Mouse (Mus musculus) left cerebral cortex, postnatal 36 days (tissue): Measurements from ENCODE around the gene Cbfa2t3. TPM values are rescaled to one million over a fixed set of nuclear protein-coding genes. Genes with fewer than 3 reads are reported as not detected.

Experiments
- DNase-seq, 2 experiments: peaks; one replicate each; pipeline ENCODE4 v3.0.0; 2021 to 2022; ENCODE audit warnings: low spot score in 2 of 2, mixed read lengths in 1 of 2
- intact Hi-C: fragments of 180-260 bp; cut with DNase I; formaldehyde crosslinking; loops from one replicate; pipeline ENCODE4 v1.15.1; 2025
- total RNA-seq, 2 experiments: library from RNA; stranded (reverse); gene quantifications; 2 replicates each; pipeline ENCODE4 v1.2.3; 2021

Cbfa2t3 gene
- total RNA-seq: 10 to 100 TPM; 26.2 to 37.5 TPM

DNA sequence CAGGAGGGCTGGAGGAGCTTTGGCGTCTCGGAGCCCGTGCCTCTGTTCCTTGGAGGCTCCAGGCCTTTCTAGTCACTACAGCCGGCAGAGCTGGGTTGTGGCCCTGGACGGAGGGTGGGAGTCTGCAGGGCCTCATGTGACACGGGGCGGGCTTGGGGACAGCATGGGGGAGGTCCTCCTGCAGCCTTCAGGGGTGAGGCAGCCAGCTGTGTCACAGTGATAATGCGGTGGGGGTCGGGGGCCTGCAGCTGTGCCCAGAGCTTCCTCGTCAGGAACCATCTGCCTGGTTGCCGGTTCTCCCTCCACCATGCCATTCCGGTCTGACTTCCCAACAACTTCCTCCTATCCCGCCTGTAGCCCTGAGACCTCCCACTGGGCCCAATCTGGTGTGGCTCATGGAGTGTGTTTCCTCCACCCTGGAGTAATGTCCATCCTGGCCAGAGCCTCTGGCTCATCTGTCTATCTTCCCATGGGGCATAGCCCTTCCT is at the start of gene Cbfa2t3:
TSS of gene Cbfa2t3 (minus strand) at position 105 of the 488 bp plus-strand sequence.
- DNase-seq: no peak
- intact Hi-C loops: no loop called here

DNA sequence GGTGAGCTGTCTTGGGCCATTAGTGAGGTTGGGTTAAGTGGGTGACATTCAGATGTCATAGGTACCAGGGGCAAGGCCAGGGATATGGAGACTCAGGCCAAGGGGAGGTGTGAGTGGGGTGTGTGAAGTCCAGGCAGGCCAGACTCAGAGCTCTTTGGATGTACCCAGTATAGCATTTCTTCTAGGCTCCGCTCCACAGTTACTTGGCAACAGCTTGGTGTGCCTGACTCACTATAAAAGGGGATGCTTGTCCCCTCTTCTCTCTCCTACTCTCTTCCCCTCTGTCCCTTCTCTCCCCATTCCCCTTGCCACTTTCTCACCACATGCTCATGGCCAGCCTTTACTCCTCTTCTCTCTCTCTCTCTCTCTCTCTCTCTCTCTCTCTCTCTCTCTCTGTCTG is 48.9 kb upstream of the Cbfa2t3 start:
- intact Hi-C loops: no loop called here
- no peak for DNase-seq

DNA sequence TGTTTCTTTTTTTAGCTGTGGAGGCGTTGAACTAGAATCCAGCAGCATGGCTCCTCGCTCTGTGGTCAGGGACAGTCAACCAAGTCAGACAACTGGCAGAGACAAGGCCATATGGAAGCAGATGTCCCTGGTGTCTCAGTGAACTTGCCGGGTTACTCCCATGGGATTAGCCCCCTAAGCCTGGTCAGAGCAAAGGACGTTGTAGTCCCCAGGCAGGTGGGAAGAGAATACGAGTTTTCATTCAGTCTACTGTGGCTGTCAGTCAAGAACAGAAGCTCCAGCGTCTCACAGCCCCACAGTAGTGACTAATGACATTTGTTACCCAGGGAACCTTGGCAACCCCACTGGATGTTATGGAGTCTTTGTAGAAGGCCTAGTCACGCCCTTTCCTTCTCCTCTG is 47.5 kb upstream of the Cbfa2t3 start:
- intact Hi-C loops: no loop called here
- no peak for DNase-seq

- intact Hi-C loops: no loop called here
- no peak for DNase-seq
These were observed 46.9 kb upstream of the Cbfa2t3 start for GRCm38 (mm10) chr8:122745750-122746275.

DNA sequence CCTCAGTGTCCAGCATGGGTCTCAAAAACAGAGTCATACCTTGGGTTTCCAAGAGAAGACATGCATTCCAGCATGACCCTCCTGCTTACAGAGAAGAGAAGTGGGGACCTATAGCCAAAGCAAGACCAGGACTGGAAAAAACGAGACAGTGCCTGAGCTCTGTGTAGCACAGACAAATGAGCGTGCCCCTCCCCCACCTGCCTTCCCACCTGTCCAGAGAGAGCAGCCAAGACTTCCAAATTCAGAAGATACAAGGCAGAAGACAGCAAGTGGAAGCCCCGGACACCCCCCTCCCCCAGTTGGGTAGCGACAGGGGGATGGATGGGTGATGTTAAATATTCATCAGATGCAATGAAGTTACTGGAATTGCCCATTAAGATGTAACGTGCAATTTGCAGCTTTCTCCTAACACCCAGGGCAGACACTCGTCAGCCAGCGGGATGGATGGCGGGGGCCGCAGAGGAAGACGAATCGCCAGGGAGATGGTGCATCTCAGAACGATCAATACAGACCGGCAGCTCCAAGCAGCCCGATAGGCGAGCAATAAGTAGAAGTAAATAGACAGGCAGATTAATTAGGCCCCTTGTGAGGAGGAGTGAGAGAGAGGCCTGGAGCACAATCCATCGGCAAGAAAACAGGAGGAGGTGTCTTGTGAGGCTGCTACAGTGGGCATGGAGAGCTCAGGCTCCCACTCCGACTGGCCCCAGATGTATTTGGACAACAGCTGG is 46.3 kb upstream of the Cbfa2t3 start:
- intact Hi-C loops: no loop called here
- DNase-seq: no peak

- intact Hi-C loops: no loop called here
- no peak for DNase-seq
These were observed 43.6 kb upstream of the Cbfa2t3 start for GRCm38 (mm10) chr8:122742471-122742870.

DNA sequence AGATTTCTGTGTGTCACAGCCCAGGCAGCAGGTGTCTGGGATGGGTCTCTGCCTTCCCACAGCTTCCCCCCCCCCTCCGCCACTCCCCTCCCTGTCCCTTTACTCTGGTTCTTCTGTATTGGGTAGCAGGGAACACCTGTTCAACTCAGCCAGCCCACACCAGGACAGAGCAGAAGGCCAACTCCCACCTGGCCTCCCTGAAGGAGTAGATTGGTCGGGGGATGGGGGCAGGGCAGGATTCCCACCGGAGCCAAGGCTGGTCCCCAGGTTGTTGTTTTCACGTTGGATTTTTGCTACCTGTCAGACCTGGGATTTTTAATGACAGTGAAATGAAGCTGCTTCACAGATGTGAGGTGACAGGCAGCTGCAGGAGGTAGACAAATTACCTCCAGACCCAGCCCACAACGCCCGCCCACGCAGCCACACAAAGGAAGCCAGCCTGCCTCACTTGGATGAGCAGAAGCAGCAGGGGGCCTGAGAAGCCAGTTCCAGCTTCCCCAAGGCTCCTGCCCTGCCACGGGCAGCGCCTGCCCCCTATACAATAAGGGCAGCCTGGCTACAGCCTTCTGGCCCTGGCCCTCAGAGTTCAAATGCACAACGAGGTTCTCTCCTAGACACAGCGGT is 40.3 kb upstream of the Cbfa2t3 start:
- no peak for DNase-seq
- intact Hi-C loops: no loop called here

DNA sequence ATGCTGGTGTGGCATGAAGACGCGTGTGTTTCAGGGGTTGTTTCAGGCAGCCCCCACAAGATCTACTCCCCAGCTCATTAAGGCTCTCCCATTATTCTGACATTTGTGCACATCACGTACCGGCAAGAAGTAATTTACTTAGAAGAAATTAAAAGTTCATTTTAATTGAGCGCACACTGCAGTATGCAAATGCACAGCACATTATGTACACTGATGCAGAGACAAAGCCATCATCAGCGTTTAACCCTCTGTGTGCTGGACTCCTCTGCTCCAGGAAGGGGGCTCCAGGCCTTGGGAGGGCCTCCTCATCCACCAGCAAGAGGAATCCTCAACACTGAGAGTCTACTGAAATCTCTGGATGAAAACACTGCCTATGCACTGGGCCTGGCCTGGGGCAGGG is 39.0 kb upstream of the Cbfa2t3 start:
- intact Hi-C loops: no loop called here

GRCm38 (mm10) chr8:122737071-122737470 is 38.2 kb upstream of the Cbfa2t3 start:
- no peak for DNase-seq

More for the DNA sequence above, 39.0 kb upstream of the Cbfa2t3 start:
- no peak for DNase-seq

DNA sequence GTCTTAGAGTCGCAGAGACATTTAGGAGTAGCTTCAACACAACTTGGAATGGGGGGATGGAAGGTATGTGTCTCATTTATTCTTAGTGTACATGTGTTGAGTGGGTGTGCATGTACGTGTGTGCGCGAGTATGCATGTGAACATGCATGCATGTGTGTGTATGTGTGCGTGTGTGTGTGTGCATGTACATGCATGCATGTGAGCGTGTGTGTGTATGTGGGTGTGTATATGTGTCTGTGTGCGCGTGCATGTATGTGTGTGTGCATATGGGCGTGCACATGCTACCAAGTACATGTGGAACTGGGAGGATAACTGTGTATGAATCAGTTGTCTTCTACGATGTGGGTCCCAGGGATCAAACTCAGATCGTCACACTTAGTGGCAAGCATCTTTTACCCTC is 37.7 kb upstream of the Cbfa2t3 start:
- intact Hi-C loops: no loop called here
- DNase-seq: no peak

More at GRCm38 (mm10) chr8:122737071-122737470, 38.2 kb upstream of the Cbfa2t3 start:
- intact Hi-C loops: no loop called here

DNA sequence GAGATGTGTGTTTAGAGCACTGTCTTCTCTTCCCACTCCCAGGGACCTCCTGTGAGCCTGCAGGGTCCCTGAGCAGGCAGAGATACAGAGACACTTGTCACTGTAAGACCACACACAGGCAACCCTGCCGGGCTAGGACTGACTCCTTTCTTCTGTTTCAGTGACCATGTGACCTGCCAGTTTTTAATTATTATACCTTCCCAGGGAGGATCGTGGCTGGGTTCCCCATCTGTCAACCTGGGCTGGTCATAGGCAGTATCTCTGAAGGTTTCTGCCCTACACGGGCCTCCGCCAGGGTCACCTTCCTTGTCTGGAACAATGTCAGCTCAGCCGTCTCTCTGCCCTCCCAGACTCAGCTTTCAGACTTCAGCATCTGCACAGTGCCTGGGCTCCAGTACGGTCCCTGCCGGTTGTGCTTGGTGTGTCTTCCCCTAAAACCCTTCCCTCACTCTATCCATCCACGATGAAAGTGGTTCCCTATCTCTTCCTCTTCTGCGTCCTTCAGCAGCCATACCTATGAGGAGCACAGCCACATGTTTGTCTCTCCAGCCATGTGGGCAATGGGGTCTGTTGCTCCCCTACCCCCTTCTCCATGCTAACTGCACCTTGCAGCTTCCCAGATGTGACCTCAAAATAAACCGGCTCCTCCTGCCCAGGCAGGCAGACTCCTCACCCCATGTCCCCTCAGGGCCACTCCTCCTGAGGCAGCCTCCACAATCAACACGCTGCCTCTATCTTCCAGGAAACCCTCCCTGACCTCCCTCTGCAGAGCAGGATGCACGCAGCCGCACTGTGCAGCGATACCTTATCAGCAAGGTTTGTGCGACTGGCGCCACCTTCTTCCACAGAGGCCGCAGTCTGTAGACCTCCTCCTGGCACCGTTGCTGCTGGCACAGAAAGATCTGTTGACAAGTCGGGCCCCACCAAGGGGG is 36.9 kb upstream of the Cbfa2t3 start:
- intact Hi-C loops: no loop called here
- no peak for DNase-seq

- DNase-seq: no peak
- intact Hi-C loops: no loop called here
These were observed 36.2 kb upstream of the Cbfa2t3 start for GRCm38 (mm10) chr8:122735110-122735509.

DNA sequence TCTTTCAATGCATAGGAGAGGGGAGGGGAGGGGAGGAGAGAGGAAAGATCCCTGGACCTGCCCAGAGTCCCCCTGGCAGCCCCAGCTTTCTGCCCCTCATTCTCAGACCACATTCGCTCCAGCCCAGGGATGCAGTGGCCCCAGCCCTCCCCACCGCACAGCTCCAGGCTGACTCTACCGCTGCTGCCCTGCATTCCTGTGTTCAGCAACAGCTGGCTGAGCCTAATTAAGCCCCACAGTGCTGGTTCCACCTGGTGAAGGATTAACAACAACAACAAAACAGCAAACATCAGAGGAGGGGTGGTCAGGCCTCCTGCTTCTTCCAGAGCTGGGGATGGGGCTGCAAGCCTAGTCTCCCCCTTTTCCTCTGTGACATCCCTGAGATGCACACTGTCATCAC is 29.7 kb upstream of the Cbfa2t3 start:
- intact Hi-C loops: no loop called here
- no peak for DNase-seq

DNA sequence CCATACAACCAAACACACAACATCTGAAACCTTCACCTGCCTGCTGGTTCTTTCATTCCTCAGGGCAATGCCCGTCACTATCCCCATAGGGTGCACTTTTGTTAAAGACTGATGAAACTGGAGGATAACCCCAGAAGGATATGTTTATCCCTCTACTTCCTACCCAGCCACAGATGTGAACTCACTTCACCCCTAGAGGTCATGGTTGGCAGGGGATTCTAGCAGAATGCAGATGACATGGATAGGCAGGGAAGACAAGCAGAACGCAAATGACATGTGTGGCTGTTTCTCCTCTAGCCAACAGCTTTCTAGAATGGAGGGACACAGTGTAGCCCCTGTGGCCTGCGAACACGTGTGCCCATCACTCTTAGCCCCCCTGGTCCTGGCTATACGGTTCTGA is 28.5 kb upstream of the Cbfa2t3 start:
- no peak for DNase-seq
- intact Hi-C loops: no loop called here

DNA sequence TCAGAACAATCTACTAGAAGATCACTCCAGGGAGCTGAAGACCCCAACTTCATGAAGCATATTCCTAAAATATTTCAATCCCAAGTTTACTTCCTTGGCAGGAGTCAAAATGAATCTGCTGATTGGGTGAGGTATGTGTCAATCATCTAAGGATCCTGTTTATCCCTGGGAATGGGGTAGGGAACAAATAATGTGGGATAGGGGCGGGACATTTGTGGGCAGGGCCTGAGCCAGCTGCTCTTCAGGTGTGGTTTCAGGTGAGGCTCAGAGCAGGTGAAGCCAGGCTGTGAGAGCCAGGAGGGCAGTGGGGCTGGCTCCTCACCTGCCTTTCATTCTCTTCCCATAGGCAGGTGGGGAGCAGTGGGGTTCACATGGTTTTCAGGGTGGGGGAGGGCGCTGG is 27.9 kb upstream of the Cbfa2t3 start:
- DNase-seq: no peak
- intact Hi-C loops: no loop called here

- DNase-seq: no peak
- intact Hi-C loops: no loop called here
These were observed 26.3 kb upstream of the Cbfa2t3 start for GRCm38 (mm10) chr8:122725187-122725586.

DNA sequence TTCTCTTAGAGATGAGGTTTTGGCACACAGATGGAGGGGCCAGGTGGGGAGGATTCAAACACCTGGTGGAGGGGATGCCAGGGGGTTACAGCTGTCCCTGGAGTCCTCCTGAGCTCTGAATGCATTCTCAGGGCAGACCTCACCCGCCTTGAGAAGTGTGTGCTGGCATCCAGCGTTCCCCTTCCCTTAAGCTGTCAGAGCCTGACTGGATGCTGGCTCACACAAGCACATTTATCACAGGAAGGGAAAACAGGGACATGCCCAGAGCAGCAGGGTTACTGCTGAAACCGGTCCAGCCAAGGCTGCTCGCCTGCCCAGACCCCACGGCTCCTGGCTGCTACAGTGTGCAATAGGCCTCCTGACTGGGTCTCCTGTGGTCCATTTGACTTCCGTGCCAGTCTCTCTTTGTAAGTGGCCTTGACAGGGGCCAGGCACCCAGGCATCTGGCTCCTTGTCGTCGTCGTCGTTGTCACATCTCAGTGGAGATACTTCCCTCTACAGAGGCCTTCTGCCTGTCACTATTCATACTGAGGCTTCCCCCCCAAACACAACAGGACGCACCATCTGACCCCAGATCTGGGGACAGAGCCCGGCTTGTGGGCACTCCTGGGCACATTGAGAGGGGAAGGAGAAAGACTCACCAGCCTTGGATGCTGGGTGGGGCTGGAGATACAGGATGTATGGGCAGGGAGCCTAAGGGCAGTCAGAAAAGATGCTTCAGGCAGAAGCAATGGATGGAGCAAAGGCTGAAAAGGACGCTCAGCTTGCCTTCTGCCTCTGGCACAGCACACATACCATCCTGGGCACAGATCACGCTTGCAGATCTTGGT is 22.1 kb upstream of the Cbfa2t3 start:
- intact Hi-C loops: no loop called here

GRCm38 (mm10) chr8:122720070-122720729 is 21.3 kb upstream of the Cbfa2t3 start:
- intact Hi-C loops: no loop called here
- peak in 1 of 2 experiments; percentile 29 for DNase-seq

More for the DNA sequence above, 22.1 kb upstream of the Cbfa2t3 start:
- no peak for DNase-seq
